Mouse (Mus musculus): ENCODE data around the gene Anapc15. TPM values are rescaled to one million over a fixed set of nuclear protein-coding genes. Genes with fewer than 3 reads are reported as not detected.

Gene Anapc15
- polyA plus RNA-seq, 1 experiment from 2014 or later, result 81.9 TPM

DNA sequence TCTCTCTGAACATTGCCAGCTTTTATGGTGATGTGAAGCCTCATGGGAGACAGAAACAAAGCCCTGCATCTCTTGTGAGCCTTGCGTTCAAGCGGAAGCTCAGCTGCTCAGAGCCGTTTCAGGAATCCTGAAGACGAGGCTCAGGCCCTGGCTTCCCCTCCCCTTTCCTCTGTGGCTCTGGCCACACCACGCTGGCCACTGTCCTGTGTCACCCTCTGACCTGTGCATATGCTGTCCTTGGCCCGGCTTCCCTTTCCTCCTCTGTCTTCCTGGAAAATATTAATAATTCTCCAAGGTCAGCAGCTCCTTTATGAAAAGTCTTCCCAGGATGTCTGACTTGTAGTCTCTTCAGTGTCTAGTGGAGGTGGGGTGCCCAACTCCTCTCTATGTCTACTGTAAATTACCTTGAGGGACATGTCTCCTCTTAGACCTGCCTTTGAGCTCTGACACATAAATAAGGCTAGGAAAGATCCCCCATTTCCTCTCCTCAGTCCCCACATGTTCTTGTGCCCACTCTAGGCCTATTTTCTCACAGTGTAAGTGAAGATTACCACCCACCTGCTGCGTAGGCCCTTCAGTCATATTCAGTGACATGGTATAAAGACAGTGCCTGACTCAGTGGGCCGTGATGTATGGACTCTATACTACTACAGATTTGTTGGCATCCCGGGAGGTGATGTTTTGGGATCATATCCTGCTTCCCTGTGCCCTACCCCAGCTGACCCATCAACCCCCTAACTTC is 19.1 kb downstream of the Anapc15 start:
- Histone ChIP-seq H3K4me1 (replicated peaks) (no peaks in the 10 kb centered on the region), H3K9ac (0 out of 2 replicates have a peak overlapping the region, but pooled peaks have one; percentile 17), H3K4me3 (no peak overlapping the region), H3K4me2 (no peak overlapping the region), H3K27me3 (no peaks in the 10 kb centered on the region), H3K27ac (replicated peaks) (no peak overlapping the region), H3K36me3 (no peaks in the 10 kb centered on the region), H3K9me3 (no peaks in the 10 kb centered on the region)
- ATAC-seq (ENCODE audit: low read depth), result no peak
- WGBS, result 56% methylated on average over 9 of the region's 9 CpGs

DNA sequence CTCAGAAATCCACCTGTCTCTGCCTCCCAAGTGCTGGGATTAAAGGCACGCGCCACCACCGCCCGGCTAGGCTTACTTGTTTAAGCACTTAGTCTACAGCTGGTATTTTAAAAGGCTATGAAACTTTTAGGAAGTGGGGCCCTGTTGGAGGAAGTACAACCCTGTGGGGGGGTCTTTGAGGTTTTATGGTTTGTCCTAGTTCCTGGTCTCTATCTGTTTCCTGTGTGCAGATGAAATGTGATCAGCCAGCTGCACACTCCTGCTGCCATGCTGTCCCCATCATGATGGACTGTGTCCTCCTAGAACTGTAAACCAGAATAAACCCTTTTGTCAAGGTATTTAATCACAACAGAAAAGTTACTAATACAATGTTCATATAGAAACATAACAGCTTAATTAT is 20.6 kb downstream of the Anapc15 start:
- Histone ChIP-seq H3K27ac (replicated peaks) (no peak overlapping the region), H3K4me2 (no peak overlapping the region), H3K4me3 (no peak overlapping the region), H3K4me1 (replicated peaks) (no peaks in the 10 kb centered on the region), H3K9ac (no peak overlapping the region), H3K27me3 (no peaks in the 10 kb centered on the region), H3K36me3 (no peaks in the 10 kb centered on the region), H3K9me3 (no peaks in the 10 kb centered on the region)
- 97% methylated on average over 4 of the region's 4 CpGs for WGBS
- no peak for ATAC-seq (ENCODE audit: low read depth)

DNA sequence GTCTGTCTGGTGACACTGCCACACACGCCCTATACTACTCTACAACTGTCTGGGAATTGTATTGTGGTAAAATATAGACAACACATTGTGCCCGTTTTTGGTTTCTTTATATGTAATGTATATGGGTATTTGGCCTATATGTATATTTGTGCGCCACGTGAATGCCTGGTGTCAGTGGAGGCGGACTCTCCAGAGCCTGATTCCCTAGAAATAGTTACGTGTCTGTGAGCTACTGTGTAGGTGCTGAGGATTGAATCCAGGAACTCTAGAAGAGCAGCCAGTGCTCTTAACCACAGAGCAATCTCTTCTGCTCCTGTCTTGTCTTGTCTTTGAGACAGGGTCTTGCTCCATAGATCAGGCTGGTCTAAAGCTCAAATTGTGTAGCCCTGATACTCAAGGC is 22.8 kb downstream of the Anapc15 start:
- Histone ChIP-seq H3K4me3 (no peak overlapping the region), H3K9me3 (no peaks in the 10 kb centered on the region), H3K27me3 (no peaks in the 10 kb centered on the region), H3K4me1 (replicated peaks) (no peaks in the 10 kb centered on the region), H3K36me3 (no peaks in the 10 kb centered on the region), H3K4me2 (no peak overlapping the region), H3K9ac (no peak overlapping the region), H3K27ac (replicated peaks) (no peak overlapping the region)
- no peak for ATAC-seq (ENCODE audit: low read depth)
- 87% methylated on average over 6 of the region's 6 CpGs for WGBS

DNA sequence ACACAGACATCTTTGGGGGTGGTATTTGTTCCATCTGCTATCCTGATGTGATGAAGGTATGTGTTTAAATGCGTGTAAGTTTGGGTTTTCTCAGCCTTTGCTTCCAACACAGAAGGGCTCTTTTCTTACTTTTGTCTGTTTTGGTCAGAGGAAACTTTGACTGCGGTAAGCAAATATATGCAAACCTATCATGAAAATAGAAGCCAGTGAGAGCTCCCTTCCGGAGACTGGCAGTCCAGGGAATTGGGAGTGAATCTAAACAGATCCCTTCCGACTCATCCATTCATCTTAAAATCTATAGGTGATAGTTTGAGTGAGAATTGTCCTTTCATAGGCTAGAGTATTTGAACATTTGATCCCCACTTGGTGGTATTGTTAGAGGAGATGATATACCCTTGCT is 24.9 kb downstream of the Anapc15 start:
- WGBS, result 84% methylated on average over 4 of the region's 4 CpGs

DNA sequence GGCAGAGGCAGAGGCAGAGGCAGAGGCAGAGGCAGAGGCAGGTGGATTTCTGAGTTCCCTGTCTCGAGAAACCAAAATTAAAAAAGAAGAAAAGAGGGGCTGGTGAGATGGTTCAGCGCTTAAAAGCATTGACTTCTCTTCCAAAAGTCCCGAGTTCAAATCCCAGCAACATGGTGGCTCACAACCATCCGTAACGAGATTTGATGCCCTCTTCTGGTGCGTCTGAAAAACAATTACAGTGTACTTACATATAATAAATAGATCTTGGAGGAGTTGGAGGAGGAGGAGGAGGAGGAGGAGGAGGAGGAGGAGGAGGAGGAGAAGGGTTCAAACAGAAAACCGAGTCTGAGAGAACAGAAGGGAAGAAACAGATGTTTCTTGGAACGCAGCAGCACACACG is 32.2 kb downstream of the Anapc15 start:
- Histone ChIP-seq H3K27ac (replicated peaks) (peak overlapping the region; percentile 75), H3K36me3 (0 out of 2 replicates have a peak, but pooled peaks cover 5% of the 10 kb centered on the region), H3K4me3 (peak overlapping the region; percentile 47), H3K9me3 (no peaks in the 10 kb centered on the region), H3K4me1 (replicated peaks) (peaks cover 16% of the 10 kb centered on the region), H3K4me2 (peak overlapping the region; percentile 45), H3K27me3 (0 out of 2 replicates have a peak, but pooled peaks cover 4% of the 10 kb centered on the region), H3K9ac (peak overlapping the region; percentile 70)
- 33% methylated on average over 9 of the region's 9 CpGs for WGBS
- no peak for ATAC-seq (ENCODE audit: low read depth)

More for the DNA sequence above, 24.9 kb downstream of the Anapc15 start:
- no peak for ATAC-seq (ENCODE audit: low read depth)
- Histone ChIP-seq H3K4me1 (replicated peaks) (no peaks in the 10 kb centered on the region), H3K36me3 (no peaks in the 10 kb centered on the region), H3K4me2 (no peak overlapping the region), H3K27me3 (0 out of 2 replicates have a peak, but pooled peaks cover 4% of the 10 kb centered on the region), H3K9me3 (no peaks in the 10 kb centered on the region), H3K4me3 (no peak overlapping the region), H3K27ac (replicated peaks) (no peak overlapping the region), H3K9ac (no peak overlapping the region)

DNA sequence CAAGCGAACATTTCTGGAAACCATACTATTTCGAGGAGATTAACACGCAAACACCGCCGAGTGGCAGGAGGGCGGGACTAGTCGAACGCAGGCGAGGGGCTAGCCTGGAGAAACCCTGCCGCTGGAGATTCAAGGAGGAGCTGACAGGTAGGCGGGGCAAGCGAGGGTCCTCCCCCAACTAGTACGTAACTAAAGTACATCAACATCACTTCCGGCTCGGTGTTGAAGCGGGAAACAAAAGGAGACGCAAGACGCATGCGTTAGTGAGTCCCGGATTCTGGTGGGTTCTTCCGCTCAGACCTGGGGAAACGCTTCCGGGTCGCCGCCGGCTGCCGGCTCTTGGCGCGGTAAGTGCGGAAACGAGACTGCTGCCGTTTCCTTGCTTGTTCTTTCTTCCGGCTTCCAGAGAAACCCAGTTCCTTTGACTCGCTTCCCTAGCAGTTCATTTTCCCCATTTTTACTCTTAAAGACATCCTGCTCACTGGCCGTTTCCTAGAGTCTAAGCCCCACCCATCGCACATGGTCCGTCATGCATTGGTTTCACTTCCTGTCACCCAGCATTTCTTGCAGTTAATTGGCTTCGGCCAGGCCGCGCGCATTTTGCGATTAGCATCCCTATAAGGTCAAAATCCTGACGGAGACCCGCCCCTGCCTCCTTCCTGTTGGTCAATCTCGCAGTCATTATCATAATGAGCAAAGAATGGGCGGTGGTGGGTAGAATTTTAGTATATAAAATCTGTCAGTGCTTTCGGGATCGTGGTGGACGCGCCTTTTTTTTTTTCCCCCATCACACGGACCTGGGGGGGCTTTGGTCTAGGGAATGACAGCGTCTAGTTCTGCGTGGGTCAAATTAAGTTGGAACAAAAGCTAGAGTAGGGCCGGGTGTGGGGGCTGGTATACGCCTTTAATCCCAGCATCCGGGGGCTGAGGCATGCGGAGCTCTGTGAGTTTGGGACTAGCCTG is 32.9 kb downstream of the Anapc15 start:
- H3K4me1 ChIP-seq (replicated peaks), result peaks cover 16% of the 10 kb centered on the region
- peak overlapping the region; percentile 57 for H3K4me2 ChIP-seq
- peak overlapping the region; percentile 70 for H3K9ac ChIP-seq
- peak; percentile 98 for ATAC-seq (ENCODE audit: low read depth)
- under 1% methylated on average over 57 of the region's 57 CpGs for WGBS
- H3K9me3 ChIP-seq, result no peaks in the 10 kb centered on the region
- H3K27ac ChIP-seq (replicated peaks), result peak overlapping the region; percentile 84
- H3K36me3 ChIP-seq, result peaks cover 12% of the 10 kb centered on the region
- H3K4me3 ChIP-seq, result peak overlapping the region; percentile 47
- H3K27me3 ChIP-seq, result 0 out of 2 replicates have a peak, but pooled peaks cover 4% of the 10 kb centered on the region

DNA sequence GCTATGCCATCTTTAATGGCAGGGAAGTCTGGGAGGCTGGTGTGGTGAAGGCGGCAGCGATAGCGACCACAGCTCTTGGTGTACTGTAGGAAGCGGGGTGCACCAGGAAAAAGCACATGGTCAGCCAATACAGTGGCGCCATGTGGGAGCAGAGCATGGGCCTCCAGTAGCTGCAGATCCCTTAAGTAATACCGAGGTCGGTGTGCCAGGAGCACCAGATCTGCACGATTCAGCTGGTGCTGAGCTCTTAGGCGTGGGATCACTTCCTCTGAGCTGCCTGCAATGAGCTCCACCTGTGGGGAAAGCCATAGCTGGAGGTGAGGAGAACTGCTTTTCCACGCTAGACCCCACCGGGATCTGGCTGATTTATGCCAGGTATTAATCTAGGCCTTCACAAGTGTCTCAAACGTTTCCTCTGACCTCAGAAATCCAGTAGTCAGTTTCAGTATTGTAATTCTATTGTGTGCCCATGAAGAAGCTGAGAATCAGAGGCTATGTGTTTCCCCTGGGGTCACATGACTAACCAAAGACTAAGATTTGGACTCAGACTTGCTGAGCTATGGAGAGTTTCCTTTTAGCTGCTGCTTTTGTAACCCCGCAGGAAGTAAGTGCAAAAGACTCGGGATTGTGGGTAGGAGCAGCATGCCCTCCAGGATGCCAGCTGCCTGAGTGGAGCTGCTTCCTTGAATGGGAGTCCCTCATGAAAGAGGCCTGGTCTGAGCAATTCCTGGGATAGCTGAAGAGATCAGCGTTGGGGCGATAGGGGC is 37.0 kb downstream of the Anapc15 start:
- no peak overlapping the region for H3K9ac ChIP-seq
- H3K4me1 ChIP-seq (replicated peaks), result peaks cover 14% of the 10 kb centered on the region
- H3K4me3 ChIP-seq, result no peak overlapping the region
- H3K27ac ChIP-seq (replicated peaks), result no peak overlapping the region
- no peak for ATAC-seq (ENCODE audit: low read depth)
- no peak overlapping the region for H3K4me2 ChIP-seq
- no peaks in the 10 kb centered on the region for H3K9me3 ChIP-seq
- H3K36me3 ChIP-seq, result peaks cover 26% of the 10 kb centered on the region
- no peaks in the 10 kb centered on the region for H3K27me3 ChIP-seq
- 91% methylated on average over 16 of the region's 16 CpGs for WGBS

DNA sequence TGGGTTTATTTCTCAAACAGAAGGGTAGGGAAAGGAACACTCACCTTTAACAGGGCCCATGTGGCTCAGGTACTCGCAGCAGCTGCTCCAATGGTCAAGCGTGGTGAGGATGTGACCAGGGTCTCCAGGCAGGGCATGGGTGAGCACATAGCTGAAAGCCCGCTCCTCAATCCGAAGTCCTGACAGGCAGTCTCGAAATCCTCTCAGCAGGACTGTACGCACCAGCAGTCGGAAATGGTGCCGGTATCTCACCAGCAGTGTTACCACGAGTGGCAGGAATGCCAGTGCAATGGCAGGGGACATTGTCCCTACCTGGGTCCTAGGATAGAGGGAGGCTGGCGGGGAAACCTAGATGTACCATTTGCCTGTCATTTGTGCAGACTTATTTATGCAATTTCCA is 38.5 kb downstream of the Anapc15 start:
- Histone ChIP-seq H3K9ac (no peak overlapping the region), H3K4me3 (no peak overlapping the region), H3K4me2 (no peak overlapping the region), H3K27ac (replicated peaks) (no peak overlapping the region), H3K4me1 (replicated peaks) (peaks cover 21% of the 10 kb centered on the region), H3K27me3 (no peaks in the 10 kb centered on the region), H3K36me3 (peaks cover 26% of the 10 kb centered on the region), H3K9me3 (no peaks in the 10 kb centered on the region)
- WGBS, result 97% methylated on average over 10 of the region's 10 CpGs
- ATAC-seq (ENCODE audit: low read depth), result no peak

DNA sequence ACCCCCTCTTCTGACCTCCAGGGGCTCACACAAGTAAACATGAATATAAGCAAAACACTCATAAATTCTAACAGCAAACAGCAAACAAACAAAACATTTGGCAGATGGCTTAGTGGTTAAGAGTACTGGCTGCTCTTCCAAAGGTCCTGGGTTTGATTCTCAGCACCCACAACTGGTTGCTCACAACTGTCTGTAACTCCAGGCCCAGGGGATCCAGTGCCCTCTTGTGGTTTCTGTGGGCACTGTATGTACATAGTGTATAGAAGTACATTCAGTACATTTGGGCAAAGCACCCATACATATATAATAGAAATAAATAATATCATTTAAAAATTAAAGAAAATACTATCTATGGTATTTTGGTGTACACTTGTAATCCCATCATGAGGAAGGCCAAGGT is 39.3 kb downstream of the Anapc15 start:
- no peaks in the 10 kb centered on the region for H3K27me3 ChIP-seq
- H3K9ac ChIP-seq, result no peak overlapping the region
- no peak overlapping the region for H3K4me2 ChIP-seq
- no peak overlapping the region for H3K4me3 ChIP-seq
- peaks cover 26% of the 10 kb centered on the region for H3K36me3 ChIP-seq
- peaks cover 25% of the 10 kb centered on the region for H3K4me1 ChIP-seq (replicated peaks)
- no peak overlapping the region for H3K27ac ChIP-seq (replicated peaks)
- no peak for ATAC-seq (ENCODE audit: low read depth)
- no peaks in the 10 kb centered on the region for H3K9me3 ChIP-seq

DNA sequence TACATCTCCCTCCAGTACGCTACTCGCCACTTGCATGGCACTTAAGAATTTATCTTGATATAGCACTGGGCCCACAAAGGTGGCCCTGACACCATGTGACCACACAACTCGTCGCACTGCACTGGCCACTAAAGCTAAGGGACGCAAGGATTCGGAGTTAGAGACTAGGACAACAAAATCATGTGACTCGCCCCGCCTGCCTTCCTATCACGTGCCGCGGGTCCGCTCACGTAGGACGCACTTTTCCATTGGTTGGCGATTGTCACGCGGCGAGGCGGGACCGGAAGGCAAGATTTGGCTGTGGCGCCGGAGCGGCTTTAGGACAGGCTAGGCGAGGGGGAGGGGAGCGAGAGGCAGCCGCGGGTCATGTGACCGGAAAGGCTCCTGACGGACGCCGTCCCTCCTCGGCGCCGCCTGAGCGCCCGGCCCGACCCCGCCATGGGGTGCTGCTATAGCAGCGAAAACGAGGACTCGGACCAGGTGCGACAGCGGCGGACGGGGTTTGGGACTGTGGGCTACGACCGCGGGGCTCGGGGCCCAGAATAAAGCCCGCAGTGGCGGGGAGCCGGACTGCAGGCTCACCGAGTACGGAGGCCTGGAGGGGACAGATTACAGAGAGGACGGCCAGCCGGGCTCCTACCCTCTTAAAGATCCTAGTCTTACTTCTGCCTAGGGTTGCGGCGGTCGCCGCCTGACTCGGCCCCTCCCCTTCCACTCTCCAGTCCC is 42.2 kb downstream of the Anapc15 start, which contains the start of gene Lamtor1:
TSS of gene Lamtor1 (plus strand) at position 344 of the 726 bp plus-strand sequence.
- peak within 1 kb of the TSS; percentile 97 for H3K27ac ChIP-seq (replicated peaks)
- peaks cover 33% of the 10 kb centered on the region for H3K4me1 ChIP-seq (replicated peaks)
- no peaks in the 10 kb centered on the region for H3K9me3 ChIP-seq
- H3K27me3 ChIP-seq, result no peaks in the 10 kb centered on the region
- peak within 1 kb of the TSS; percentile 75 for H3K4me2 ChIP-seq
- WGBS, result under 1% methylated on average over 60 of the region's 61 CpGs
- H3K4me3 ChIP-seq, result peak within 1 kb of the TSS; percentile 85
- peak within 1 kb of the TSS; percentile 91 for H3K9ac ChIP-seq
- peak; percentile 97 for ATAC-seq (ENCODE audit: low read depth)
- peaks cover 35% of the 10 kb centered on the region for H3K36me3 ChIP-seq

DNA sequence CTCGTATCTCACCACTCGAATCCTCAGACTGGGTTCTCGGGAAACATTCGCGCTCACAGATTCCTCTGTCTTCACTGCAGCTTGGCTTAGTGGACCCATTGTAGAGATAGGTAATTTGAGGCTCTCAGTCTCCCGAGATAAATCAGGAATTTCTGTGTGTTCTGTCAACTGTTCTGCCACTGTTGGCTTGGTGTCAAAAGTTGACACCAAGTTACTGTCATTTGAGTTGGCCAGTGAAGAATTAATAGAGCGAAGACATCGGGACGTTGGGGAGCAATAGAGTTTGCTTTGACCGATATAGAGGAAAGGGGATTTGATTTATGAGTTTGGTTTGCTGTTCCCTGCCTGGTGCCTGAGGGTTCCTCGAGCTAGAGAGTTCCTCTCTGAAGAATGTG is 42.8 kb downstream of the Anapc15 start, which contains the start of gene Tomt:
TSS of gene Tomt (minus strand) at position 73 of the 395 bp plus-strand sequence.
- ATAC-seq (ENCODE audit: low read depth), result no peak
- no peaks in the 10 kb centered on the region for H3K27me3 ChIP-seq
- H3K9ac ChIP-seq, result peak within 1 kb of the TSS; percentile 91
- peak within 1 kb of the TSS; percentile 75 for H3K4me2 ChIP-seq
- no peaks in the 10 kb centered on the region for H3K9me3 ChIP-seq
- WGBS, result 16% methylated on average over 11 of the region's 11 CpGs
- peaks cover 36% of the 10 kb centered on the region for H3K36me3 ChIP-seq
- peaks cover 33% of the 10 kb centered on the region for H3K4me1 ChIP-seq (replicated peaks)
- H3K27ac ChIP-seq (replicated peaks), result peak within 1 kb of the TSS; percentile 97
- peak within 1 kb of the TSS; percentile 85 for H3K4me3 ChIP-seq

Data from neural tube, embryonic 13.5 days (tissue).